Mouse (Mus musculus) urinary bladder, adult 18-20 months (tissue): ENCODE data around the gene Spaca4.

ENCODE experiments used
- DNase-seq, 2 experiments: peaks; one replicate each; pipeline ENCODE4 v3.0.0; 2022; ENCODE audit warnings: low spot score in 2 of 2, mixed read lengths in 2 of 2

Gene Spaca4

DNA sequence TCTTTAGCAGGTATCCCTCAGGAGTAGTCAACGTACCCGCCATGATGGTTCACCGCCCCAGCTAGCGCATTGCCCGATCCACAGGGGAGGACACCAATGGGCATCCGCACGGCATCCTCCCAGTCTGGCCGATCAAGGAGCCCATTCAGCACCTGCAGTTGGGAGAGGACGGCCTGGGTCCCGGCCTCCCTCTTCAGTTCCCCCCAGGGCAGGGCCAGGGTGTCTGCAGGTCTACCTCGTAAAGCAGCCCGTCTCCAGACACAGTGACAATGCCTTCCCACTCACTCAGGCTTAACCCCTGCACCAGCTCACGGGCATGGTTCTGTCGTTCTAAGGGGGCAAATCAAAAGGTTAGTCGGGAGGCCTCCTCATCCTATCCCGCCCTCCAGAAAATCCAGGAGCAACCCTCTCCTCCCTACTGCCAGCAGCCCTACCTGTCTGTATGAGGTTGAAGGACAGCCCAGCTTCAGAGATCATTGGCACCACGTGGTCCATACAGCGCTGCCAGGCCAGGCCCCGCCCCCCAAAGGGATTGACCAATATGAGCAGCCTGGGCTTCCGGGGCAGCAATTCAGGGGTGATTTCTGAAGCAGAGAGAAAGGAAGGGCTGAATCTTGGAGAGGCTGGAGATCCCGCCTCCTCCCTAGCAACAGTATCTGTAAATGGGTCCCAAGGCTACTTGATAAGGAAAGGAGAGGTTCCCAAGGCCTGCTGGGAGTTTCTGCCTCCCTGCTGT, 13.4 kb downstream of the Spaca4 start:
- DNase-seq: no peak

DNA sequence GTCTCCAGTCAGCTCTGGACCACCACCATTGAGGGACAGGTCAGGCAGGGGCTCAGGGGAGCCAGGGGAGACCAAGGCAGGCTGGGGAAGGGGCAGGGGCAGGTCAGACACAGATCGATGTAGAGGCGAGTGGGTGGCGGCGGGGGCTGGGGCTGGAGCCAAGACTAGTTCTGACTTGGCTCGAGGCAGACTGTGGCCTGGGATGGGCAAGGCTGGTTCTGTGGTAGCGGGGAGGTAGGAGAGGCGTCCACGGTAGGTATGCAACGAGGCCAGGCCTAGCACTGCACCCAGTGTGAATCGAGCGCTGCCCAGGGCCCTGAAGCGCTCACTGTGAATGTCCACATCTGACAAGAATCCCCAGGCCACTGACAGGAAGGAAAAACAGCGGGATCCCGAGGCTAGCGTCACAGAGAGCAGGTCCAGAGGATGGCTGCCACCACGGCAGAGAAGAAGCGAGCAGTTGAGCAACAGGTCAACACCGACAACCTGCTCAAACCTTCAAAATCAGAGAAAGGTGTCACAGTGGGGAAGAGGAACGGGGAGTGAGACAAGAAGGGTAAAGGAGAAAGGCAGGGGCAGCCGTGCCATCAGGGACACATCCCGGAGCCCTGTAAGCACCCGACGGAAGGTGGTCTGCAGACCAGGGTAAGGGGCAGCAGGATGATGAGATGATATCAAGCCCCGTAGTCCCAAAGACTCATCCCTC, 14.1 kb downstream of the Spaca4 start:
- DNase-seq: no peak

DNA sequence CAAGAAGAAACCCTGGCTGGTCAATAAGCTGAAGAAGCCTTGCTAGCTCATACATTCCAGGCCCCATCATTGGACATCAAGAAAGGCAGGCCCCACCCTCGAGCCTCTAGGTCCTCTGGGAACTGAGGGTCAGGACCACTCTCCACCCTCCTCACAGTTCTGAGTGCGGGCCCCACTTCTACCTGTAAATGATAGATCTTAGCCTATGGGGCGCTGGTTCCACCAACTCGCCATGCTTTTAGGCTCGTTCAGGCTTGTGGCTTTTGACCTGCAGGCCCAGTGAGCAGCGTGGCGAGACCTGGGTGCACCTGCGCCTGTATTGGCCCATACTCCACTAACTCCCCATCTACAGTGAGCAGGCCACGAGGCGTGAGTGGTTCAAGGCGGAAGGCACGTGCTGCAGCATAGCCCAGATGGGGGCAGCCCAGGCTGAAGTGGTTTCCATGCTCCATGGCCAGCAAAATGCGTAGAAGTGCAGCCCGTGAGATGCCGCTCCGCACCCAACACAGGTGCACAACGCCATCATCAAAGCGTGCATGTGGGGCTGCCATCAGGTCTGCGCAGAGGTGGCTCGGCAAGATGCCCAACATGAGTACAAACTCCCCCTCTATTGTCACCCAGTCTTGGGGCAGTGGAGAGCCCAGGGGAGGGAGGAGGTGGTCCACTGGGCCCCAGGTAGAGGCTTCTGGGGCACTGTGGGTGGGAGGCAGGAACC, 15.0 kb downstream of the Spaca4 start:
- DNase-seq: no peak

- no peak for DNase-seq
These were observed 15.8 kb downstream of the Spaca4 start for GRCm38 (mm10) chr7:45709677-45710355.

DNA sequence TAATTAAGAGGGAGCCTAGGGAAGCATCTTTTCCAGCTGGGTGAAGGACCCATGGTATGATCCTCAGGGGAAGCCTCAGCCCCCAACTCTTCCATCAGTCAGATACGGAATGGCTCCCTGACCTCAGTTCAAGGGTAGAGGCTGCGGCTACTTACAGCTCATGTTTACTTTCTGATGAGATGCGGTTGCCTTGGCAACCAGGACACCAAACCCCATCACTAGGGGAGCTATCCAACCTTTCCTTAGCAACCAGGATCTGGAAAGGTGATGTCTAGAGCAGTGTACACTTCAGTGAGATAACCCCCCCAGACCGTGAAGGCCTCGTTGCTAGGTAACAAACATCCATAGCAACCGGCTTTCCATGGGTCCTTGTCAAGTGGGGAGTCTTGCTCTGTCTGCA, 16.6 kb downstream of the Spaca4 start:
- DNase-seq: no peak

- no peak for DNase-seq
These were observed 17.3 kb downstream of the Spaca4 start for GRCm38 (mm10) chr7:45708221-45708761.

DNA sequence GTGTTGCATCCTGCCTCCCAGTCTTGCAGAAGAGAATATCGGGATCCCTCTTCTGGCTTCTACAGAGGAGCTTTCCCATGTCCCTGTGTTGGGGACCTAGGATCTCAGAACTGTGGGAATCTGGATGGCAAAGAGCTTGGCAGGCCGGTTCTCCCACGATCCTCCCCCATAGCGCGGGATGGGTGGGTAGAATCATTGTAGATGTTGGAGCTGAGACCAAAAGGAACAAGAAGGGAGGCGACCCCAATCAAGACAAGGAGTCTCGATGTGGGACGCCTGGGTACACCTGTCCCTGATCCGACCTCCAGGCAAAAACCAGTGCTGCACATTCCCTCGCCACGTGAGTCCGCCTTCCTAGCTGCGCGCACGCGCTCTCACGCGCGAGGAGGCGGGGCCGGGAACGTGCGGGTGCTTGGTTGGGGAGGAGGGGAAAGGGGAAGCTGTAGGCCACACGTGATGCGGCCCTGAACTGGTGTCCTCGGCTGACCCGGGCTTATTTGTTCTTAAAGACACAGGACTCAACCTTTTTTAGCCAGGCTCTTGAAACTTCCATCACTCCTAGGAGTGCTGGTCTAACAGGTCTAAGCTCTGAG, 18.1 kb downstream of the Spaca4 start:
- peak; percentile 95 to 98 for DNase-seq

- peak; percentile 85 to 86 for DNase-seq
These were observed 18.8 kb downstream of the Spaca4 start for GRCm38 (mm10) chr7:45706721-45707241.

DNA sequence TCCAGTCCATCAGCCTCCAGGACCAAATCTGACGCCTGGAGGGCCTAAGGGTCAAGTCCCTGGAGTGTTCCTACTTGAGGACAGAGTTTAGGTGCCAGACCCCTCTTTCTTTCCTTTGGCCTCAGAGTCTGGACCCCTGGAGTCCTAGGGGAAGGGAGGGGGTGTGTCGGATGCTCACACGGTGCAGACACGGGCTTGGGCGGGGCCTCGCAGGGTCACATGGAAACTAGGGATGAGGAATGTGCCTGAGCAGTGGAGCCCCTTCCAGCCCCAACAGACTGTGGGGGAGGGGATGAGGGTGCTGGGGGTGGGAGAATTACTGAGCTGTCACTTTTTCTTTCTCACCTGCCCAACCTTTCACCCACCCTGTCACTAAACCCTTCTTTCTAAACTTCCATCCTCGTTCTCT, 19.7 kb downstream of the Spaca4 start:
- DNase-seq: peak; percentile 76 to 85

- DNase-seq: no peak
These were observed 20.2 kb downstream of the Spaca4 start for GRCm38 (mm10) chr7:45705443-45705864.

GRCm38 (mm10) chr7:45704730-45705442, 20.7 kb downstream of the Spaca4 start, which contains the start of gene Dbp:
Dbp (plus strand) TSS chr7:45705088.
- DNase-seq: peak; percentile 95 to 99

- peak in 1 of 2 experiments; percentile 60 for DNase-seq
These were observed 21.5 kb downstream of the Spaca4 start for GRCm38 (mm10) chr7:45704046-45704559.

DNA sequence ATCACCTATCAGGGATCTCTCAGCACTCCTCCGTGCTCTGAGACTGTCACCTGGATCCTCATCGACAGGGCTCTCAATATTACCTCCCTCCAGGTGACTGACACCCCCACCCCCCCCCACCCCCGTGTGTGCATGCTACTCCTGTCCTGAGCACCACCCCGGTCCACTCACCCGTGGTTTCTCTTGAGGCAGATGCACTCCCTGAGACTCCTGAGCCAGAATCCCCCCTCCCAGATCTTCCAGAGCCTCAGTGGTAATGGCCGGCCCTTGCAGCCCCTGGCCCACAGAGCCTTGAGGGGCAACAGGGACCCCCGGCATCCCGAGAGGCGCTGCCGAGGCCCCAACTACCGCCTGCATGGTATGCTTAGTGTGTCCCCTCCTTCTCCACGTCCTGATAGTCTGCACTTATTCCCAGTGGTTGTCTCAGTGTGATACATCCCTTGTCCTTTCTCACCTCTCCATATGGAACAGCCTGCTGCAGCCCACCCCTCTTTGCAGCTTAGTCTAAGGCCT, 22.0 kb downstream of the Spaca4 start:
- no peak for DNase-seq

DNA sequence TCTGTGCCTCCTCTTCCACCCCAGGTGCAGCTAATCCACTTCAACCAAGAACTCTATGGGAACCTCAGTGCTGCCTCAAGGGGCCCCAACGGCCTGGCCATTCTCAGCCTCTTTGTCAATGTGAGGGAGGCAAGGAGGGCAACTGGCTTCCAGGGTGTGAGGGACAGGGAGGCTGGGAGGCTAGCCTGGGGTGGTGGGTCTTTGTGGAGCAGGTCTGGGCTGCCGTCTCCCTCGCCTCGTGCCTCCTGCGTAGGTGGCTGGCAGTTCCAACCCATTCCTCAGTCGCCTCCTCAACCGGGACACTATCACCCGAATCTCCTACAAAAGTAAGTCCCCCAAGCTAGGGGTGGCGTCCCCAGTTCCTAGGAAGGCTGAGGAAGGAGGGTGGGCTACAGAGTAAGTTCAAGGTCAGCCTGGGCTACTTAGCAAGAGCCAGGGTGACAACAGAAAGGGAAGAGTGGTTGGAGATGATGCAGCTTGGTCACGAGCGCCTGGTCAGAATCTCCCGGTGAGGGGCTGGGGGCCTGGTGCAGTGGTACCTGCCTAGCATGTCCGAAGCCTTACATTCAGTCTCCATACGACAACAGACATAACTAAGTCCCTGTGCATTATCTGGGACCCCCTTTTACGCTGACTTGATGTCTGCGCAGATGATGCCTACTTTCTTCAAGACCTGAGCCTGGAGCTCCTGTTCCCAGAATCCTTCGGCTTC, 22.6 kb downstream of the Spaca4 start:
- DNase-seq: no peak

DNA sequence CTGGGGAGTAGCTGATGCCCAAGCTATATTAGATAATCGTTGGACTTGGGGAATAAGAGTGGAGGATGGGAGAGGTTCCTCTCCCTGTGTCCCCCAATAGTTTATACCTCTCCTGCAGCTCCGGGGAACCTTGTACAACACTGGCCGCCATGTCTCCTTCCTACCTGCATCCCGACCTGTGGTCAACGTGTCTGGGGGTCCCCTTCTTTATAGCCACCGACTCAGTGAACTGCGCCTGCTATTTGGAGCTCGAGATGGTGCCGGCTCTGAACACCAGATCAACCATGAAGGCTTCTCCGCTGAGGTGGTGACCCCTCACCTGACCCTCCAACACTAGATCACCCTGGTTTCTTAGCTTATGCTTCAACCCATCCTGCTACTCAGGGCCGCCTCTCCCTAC, 23.3 kb downstream of the Spaca4 start:
- no peak for DNase-seq

DNA sequence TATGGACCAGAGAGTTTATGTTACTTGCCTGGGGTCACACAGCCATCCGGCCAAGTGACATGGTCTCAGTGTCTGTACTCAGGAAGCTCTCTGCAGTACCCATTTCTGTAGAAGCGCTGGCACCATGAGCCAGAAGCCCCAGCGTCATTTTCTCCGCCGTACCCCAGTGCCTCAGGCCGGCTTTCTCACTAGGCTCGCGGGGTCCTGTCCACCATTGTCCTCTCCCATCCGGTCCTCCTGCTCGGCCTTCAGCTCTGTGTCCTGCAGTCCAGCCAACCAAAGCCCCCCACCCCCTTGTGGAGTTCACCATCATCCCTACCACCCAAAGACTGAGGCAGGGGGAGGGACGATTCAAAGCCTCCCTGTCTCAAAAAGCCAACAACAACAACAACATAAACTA, 24.0 kb downstream of the Spaca4 start:
- no peak for DNase-seq

DNA sequence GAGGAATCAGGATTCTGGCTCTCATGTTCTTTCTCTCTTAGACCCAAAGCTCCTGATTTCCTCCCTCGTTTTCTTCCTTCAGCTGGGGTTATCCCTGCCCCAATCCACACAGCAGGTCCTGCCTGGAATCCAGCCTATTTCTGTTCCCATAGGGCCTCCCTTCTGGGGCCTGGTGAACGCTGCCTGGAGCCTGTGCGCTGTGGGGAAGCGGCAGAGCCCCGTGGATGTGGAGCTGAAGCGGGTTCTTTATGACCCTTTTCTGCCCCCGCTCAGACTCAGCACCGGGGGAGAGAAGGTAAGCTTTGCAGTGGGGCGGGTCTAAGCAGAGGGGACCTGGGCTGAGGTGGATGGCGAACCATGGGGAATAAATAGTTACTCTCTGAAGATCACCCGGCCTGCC, 24.5 kb downstream of the Spaca4 start:
- no peak for DNase-seq

- peak in 1 of 2 experiments; percentile 75 for DNase-seq
These were observed 25.2 kb downstream of the Spaca4 start for GRCm38 (mm10) chr7:45700301-45701015.
